Mouse (Mus musculus) midbrain, embryonic 13.5 days (tissue): ENCODE measurements around the gene S1pr5. TPM values are rescaled to one million over a fixed set of nuclear protein-coding genes. Genes with fewer than 3 reads are reported as not detected.
A peak's percentile ranks its signal among the peaks of the same experiment; 100 is the strongest.
"Not testable (repeated sequence)": the region's sequence is repeated elsewhere in the genome, so short reads cannot be mapped to it uniquely, and the experiment has no call there.

Experiments used
- ATAC-seq: fragments of 200-750 bp; cut with Nextera tagmentation; 2 replicates; pipeline ENCODE4 v1.8.0; 2017; ENCODE audit warnings: mild to moderate bottlenecking, moderate TSS enrichment, moderate library complexity
- H3K27ac ChIP-seq: fragments of 300-500 bp; sonication (generic); 2 replicates; pipeline ENCODE4 v1.5.1; 2015; ENCODE audit warnings: inconsistent platforms, mild to moderate bottlenecking, moderate library complexity
- H3K27me3 ChIP-seq: fragments of 300-500 bp; sonication (generic); 2 replicates; pipeline ENCODE4 v1.6.1; 2015; ENCODE audit warnings: mild to moderate bottlenecking, inconsistent platforms
- H3K36me3 ChIP-seq: fragments of 300-500 bp; sonication (generic); 2 replicates; pipeline ENCODE4 v1.6.1; 2015; ENCODE audit warnings: mild to moderate bottlenecking, inconsistent platforms
- H3K4me1 ChIP-seq: fragments of 300-500 bp; sonication (generic); replicated peaks from 2 replicates; pipeline ENCODE4 v1.6.1; 2015; ENCODE audit warnings: inconsistent platforms
- H3K4me2 ChIP-seq: fragments of 300-500 bp; sonication (generic); replicated peaks from 2 replicates; pipeline ENCODE4 v1.6.1; 2015; ENCODE audit warnings: moderate library complexity, mild to moderate bottlenecking, inconsistent platforms
- H3K4me3 ChIP-seq: fragments of 300-500 bp; sonication (generic); replicated peaks from 2 replicates; pipeline ENCODE4 v1.5.1; 2015; ENCODE audit warnings: mild to moderate bottlenecking, inconsistent platforms
- H3K9ac ChIP-seq: fragments of 300-500 bp; sonication (generic); replicated peaks from 2 replicates; pipeline ENCODE4 v1.6.1; 2015; ENCODE audit warnings: mild to moderate bottlenecking, inconsistent platforms
- H3K9me3 ChIP-seq: fragments of 300-500 bp; sonication (generic); 2 replicates; pipeline ENCODE4 v1.6.1; 2016; ENCODE audit warnings: mild to moderate bottlenecking, inconsistent platforms
- WGBS: fragments of 180-500 bp; shearing (Covaris S2); methylation state at CpG from one replicate; pipeline ENCODE4 v1.1.7; 2015; 5-methylcytosine and 5-hydroxymethylcytosine counted together
- polyA plus RNA-seq: library from polyadenylated mRNA; unstranded; fragments of >200 nt; fragmentation: Nextera tagmentation; extraction: Ambion mirVana; gene quantifications from 2 replicates; pipeline ENCODE4 v1.2.1, GENCODE M21; 2015

The S1pr5 gene
- polyA plus RNA-seq, 1 experiment from 2014 or later, result 1.6 TPM

DNA sequence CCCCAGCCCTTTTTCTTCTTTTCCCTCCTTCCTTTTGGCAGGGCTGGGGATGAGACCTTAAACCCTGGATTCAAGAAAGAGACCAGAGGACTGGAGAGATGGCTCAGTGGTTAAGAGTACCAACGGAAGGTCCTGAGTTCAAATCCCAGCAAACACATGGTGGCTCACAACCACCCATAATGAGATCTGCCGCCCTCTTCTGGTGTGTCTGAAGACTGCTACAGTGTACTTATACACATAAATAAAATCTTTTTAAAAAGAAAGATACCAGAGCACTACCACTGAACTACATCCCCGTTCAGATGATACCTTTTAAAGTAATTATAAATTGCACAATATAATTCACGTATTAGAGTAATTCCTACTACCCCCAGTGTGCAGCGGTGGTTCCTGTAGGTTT is 15.4 kb downstream of the S1pr5 start:
- H3K4me3 ChIP-seq, result no peak overlapping the region
- H3K4me2 ChIP-seq, result no peak overlapping the region
- no peak overlapping the region for H3K27ac ChIP-seq
- H3K9me3 ChIP-seq, result no peaks in the 10 kb centered on the region
- peaks cover 61% of the 10 kb centered on the region for H3K36me3 ChIP-seq
- H3K9ac ChIP-seq, result no peak overlapping the region
- no peak for ATAC-seq
- WGBS, result 91% methylated on average over 5 of the region's 5 CpGs
- H3K27me3 ChIP-seq, result no peaks in the 10 kb centered on the region
- peaks cover 26% of the 10 kb centered on the region for H3K4me1 ChIP-seq

DNA sequence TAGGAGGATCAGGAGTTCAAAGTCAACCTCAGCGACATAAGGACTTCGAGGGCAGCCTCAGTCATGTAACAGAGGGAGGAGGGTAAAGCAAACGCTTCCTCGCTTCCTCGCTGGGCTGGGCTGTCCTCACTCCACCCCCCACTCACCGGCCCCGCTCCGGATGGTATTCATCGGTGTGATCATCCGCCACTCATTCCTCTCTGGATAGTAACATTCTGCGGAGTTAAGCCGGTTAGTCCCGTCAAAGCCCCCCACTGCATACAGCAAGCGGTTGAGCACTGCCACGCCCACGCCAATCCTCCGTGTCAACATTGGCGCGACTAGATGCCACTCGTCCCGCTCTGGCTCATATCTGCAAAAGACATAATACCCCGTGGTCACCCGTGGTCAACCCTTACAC is 16.7 kb downstream of the S1pr5 start:
- ATAC-seq, result no peak
- 0 out of 2 replicates have a peak, but pooled peaks cover 3% of the 10 kb centered on the region for H3K27me3 ChIP-seq
- H3K9ac ChIP-seq, result no peak overlapping the region
- H3K4me2 ChIP-seq, result no peak overlapping the region
- 47% methylated on average over 23 of the region's 23 CpGs for WGBS
- H3K36me3 ChIP-seq, result peaks cover 61% of the 10 kb centered on the region
- H3K4me1 ChIP-seq, result peaks cover 21% of the 10 kb centered on the region
- H3K9me3 ChIP-seq, result no peaks in the 10 kb centered on the region
- H3K4me3 ChIP-seq, result no peak overlapping the region
- H3K27ac ChIP-seq, result no peak overlapping the region

DNA sequence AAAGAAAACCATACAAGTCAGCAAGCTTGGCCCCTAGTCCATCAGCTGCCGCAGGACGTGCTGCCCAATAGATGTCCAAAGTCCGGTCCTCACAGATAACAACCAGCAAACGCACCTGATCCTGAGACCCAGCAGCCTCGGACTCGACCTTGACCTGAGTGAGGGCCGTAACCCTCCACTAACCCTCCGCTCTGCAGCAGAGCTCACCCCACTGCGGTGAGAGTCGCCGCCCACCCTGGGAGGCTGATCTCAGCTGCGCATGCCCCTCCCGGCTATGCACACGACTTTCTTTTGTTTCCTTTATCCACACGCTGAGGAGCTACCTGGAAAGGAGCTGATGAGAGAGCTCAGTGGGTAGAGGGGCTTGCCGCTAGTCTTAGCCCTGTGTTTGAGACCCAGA is 20.9 kb downstream of the S1pr5 start:
- peaks cover 16% of the 10 kb centered on the region for H3K4me1 ChIP-seq
- H3K9ac ChIP-seq, result peak overlapping the region; percentile 30; the same call in 1 of the 2 replicates
- H3K36me3 ChIP-seq, result peaks cover 35% of the 10 kb centered on the region
- peaks cover 16% of the 10 kb centered on the region; the same call in 1 of the 2 replicates for H3K27me3 ChIP-seq
- peak; percentile 70 for ATAC-seq
- H3K4me2 ChIP-seq, result peak overlapping the region; percentile 47
- H3K27ac ChIP-seq, result peak overlapping the region; percentile 4; the same call in 1 of the 2 replicates
- no peaks in the 10 kb centered on the region for H3K9me3 ChIP-seq
- peak overlapping the region; percentile 22; the same call in 1 of the 2 replicates for H3K4me3 ChIP-seq
- 12% methylated on average over 16 of the region's 16 CpGs for WGBS

DNA sequence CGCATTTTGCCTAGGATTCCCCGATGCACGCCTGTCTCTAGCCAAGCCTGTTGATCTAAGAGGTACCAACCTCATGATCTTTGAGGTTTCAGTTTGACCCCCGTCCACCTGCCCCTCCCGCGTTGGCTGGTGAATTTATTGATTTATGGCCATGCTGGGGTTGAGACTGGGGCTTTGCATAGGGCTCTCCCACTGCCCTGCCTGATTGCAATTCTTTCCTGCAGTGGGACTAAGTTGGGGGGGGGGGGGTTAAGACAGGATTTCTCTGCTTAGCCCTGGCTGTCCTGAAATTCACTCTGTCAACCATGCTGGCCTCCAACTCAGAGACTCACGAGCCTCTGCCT is 22.9 kb downstream of the S1pr5 start:
- Histone ChIP-seq H3K27ac (no peak overlapping the region), H3K27me3 (peaks cover 16% of the 10 kb centered on the region; the same call in 1 of the 2 replicates), H3K4me2 (peak overlapping the region; percentile 32), H3K36me3 (peaks cover 15% of the 10 kb centered on the region), H3K4me3 (no peak overlapping the region), H3K4me1 (peaks cover 22% of the 10 kb centered on the region), H3K9me3 (no peaks in the 10 kb centered on the region), H3K9ac (no peak overlapping the region)
- ATAC-seq, result no peak
- 15% methylated on average over 7 of the region's 7 CpGs for WGBS

DNA sequence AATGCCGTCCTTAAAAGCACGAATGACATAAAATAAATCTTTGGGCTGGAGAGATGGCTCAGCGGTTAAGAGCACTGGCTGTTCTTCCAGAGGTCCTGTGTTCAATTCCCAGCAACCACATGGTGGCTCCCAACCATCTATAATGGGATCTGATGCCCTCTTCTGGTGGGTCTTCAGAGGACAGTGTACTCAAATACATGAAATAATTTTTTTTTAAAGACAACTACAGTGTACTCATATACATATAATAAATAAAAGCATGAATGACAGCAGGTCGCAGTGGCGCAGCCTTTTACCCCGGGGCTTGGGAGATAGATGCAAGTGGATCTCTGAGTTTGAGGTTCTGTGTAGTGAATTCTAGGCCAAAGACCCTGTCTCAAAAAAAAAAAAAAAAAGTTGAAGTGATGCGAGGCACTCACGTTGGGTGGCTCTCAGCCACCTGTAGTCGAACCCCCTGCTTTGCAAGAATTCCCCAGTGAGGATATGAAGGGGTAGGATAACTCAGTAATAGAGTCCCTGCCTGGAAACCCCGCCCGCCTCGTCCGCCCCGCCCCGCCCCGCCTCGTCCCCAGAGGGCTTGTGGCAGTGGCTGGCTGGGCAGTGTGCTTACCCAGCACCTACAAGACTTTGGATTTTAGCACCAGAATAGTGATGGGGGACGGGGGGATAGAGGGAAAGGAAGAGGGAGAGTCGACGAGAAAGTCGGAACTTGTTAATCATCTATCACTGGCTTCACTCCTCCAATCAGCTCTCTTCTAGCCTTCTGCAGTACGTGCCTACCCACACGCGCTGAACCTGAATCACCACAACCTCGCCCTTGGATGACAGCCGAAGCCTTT is 23.4 kb downstream of the S1pr5 start:
- Histone ChIP-seq H3K4me2 (peak overlapping the region; percentile 32), H3K9me3 (no peaks in the 10 kb centered on the region), H3K4me3 (no peak overlapping the region), H3K36me3 (peaks cover 10% of the 10 kb centered on the region), H3K4me1 (peaks cover 22% of the 10 kb centered on the region), H3K9ac (no peak overlapping the region), H3K27ac (no peak overlapping the region), H3K27me3 (peaks cover 16% of the 10 kb centered on the region; the same call in 1 of the 2 replicates)
- 25% methylated on average over 26 of the region's 26 CpGs for WGBS
- ATAC-seq, result no peak

DNA sequence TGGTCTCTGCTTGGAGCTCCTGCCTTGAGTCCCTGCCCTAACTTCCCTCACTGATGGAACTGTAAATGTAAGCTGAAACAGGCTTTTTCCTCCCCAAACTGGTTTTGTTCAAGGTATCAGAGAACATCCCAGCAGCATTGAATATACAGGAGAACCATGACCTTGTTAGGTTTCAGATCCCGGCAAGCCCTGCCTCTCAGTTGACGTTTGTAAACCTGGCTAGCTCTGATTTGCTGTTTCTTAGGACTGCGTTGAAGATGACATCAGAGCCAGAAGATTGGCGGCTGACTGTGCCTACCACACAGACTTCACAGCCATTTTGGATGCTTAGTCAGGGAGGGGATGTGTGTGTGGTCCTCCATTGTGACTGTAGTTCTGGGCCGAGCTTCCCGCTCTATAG is 24.3 kb downstream of the S1pr5 start:
- H3K9me3 ChIP-seq, result no peaks in the 10 kb centered on the region
- H3K4me2 ChIP-seq, result no peak overlapping the region
- ATAC-seq, result no peak
- 92% methylated on average over 6 of the region's 6 CpGs for WGBS
- H3K4me1 ChIP-seq, result peaks cover 22% of the 10 kb centered on the region
- H3K4me3 ChIP-seq, result no peak overlapping the region
- H3K9ac ChIP-seq, result no peak overlapping the region
- H3K27ac ChIP-seq, result no peak overlapping the region
- H3K27me3 ChIP-seq, result peaks cover 16% of the 10 kb centered on the region; the same call in 1 of the 2 replicates
- H3K36me3 ChIP-seq, result peaks cover under 1% of the 10 kb centered on the region; the same call in 1 of the 2 replicates

DNA sequence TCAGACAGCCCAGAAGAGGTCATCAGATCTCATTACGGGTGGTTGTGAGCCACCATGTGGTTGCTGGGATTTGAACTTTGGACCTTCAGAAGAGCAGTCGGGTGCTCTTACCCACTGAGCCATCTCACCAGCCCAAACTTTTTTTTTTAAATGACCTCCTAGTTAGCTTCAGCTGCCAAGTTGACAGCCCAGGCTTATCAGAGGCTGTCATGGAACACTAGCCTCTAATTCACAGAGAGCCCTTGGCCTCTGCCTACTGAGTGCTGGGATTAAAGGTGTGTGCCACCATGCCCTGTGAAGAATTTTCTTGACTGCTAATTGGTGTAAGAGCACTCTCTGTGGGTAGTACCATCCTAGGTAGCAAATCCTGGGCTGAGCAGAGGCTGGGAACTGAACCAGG is 24.8 kb downstream of the S1pr5 start:
- not testable (repeated sequence) for H3K27ac ChIP-seq, H3K9ac ChIP-seq, ATAC-seq, H3K4me3 ChIP-seq, H3K4me2 ChIP-seq, H3K9me3 ChIP-seq, H3K36me3 ChIP-seq
- Histone ChIP-seq H3K4me1 (peaks cover 22% of the 10 kb centered on the region), H3K27me3 (peaks cover 16% of the 10 kb centered on the region; the same call in 1 of the 2 replicates)
- 96% methylated on average over 2 of the region's 2 CpGs for WGBS

DNA sequence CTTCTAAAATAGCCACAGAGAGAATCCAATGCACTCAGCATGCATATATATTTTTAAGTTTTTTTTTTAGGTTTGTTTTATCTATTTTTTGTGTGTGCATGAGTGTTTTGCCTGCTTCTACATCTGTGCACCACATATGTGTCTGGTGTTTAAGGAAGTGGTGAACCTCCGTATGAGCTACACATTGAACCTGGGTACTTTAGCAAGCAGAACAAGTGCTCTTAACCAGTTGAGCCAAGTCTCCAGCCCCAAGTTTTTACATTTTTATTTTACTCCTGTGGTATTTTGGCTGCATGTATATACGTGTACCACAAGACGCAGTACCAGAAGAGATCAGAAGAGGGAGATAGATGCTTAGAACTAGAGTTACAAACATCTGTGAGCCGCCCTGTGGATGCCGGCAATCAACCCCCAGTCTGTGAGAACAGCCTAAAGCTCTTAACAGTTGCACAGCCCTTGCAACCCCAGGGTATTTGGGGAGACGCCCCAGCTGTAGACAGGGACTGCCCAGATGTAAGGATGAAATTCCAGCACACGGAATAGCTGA is 26.8 kb downstream of the S1pr5 start:
- H3K27ac ChIP-seq, result no peak overlapping the region
- 18% methylated on average over 7 of the region's 7 CpGs for WGBS

DNA sequence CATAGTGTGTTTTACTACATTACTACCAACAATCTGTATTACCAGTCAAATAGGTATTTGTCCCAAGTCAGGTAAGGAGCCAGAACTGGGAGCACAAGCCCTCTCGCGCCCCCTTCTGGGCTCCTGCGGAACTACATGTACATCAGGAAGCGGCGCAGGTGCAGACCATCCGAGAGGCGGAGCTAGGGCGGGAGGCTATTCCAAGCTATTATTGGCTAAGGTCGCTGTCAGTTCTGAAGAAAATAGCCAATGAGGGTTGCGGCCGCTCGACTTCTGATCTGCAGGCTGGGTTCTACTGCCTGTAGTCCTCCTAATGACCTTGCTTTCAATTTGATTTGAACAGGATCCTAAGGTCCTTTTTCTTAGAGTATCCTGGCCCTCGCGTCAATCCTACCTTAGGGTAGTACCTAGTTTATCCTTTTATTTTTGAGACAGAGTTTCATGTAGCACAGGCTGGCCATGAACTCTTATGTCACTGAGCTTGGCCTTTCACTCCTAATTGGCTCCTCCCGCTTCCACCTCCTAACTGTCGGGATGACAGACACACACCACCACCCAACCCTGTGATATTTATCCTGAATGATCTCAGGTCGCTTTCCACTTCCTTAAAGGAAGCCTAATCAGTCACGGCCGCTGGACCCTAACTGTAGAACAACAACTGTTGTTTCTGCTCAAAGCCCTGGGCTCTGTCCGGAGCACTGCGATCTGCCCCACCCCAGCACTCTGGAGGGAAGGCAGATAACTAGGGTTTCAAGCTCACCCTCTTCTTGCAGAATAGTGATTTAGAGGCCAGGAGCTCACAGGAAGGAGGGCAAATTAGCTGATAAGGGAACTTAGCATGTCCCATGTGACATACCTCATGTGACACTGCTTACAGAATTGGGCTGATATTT is 27.5 kb downstream of the S1pr5 start:
- Histone ChIP-seq H3K4me3 (peak overlapping the region; percentile 31), H3K4me2 (peak overlapping the region; percentile 50), H3K36me3 (no peaks in the 10 kb centered on the region), H3K27me3 (peaks cover 8% of the 10 kb centered on the region; the same call in 1 of the 2 replicates), H3K9ac (no peak overlapping the region), H3K4me1 (peaks cover 20% of the 10 kb centered on the region), H3K27ac (no peak overlapping the region), H3K9me3 (no peaks in the 10 kb centered on the region)
- WGBS, result 15% methylated on average over 21 of the region's 21 CpGs
- ATAC-seq, result peak; percentile 90

More for the DNA sequence above, 26.8 kb downstream of the S1pr5 start:
- Histone ChIP-seq H3K36me3 (no peaks in the 10 kb centered on the region), H3K9ac (no peak overlapping the region), H3K27me3 (peaks cover 13% of the 10 kb centered on the region; the same call in 1 of the 2 replicates), H3K4me2 (no peak overlapping the region), H3K9me3 (no peaks in the 10 kb centered on the region), H3K4me1 (peaks cover 17% of the 10 kb centered on the region), H3K4me3 (no peak overlapping the region)
- no peak for ATAC-seq

DNA sequence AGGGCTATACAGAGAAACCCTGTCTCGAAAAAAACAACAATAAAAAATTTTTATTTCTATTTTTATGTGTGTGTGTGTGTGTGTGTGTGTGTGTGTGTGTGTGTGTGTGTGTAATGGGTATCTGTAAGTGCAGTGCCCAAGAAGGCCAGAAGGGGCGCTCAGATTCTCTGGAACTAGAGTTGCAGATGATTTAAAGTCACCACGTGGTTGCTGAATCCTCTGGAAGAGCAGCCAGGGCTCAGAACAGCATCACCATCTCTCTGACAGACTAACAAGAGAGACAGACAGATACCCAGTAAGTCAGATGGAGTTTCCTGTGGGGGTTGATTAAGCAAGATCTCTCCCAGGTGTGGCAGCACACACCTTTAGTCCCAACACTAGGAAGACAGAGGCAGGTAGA is 28.4 kb downstream of the S1pr5 start:
- Histone ChIP-seq H3K27me3 (peaks cover under 1% of the 10 kb centered on the region; the same call in 1 of the 2 replicates), H3K4me3 (no peak overlapping the region), H3K4me1 (peaks cover 14% of the 10 kb centered on the region), H3K27ac (no peak overlapping the region), H3K9me3 (no peaks in the 10 kb centered on the region), H3K36me3 (no peaks in the 10 kb centered on the region), H3K9ac (no peak overlapping the region), H3K4me2 (no peak overlapping the region)
- ATAC-seq, result no peak
- WGBS, result 63% methylated on average over 3 of the region's 3 CpGs

DNA sequence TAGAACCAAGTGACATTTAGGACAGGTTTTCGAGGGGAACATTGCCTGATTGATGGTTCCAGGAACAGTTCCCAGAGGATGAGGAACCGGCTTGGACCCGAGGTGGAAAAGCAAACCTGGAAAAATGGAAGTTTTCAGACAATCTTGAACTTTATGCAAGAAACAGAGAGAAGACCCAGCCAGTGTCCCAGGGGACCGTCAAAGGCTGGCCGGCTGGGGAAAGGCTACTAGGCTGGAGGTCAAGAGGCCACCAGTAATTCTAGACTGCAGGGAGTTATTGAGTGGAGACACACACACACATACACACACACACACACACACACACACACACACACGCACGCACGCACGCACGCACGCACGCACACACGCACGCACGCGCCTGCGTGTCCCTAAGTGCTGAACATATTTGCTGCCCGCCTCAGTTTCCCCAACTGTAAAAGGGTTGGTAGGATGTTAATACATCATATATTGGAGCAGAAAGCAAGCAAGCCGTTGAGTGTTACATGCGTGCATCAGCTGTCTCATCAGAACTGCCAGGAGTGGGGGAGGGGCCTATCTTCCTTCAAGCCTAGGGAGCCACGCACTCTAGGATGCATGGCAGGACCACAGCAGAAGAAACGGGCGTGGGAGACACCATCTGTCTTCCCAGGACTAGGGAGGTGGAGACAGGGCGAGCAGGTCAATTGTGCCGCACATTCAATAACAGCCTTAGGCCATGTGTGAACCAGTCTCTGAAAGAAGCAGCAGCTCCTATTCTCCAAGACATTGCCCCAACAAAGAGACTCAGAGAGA is 32.0 kb downstream of the S1pr5 start:
- no peak; the same call in 1 of the 2 replicates for ATAC-seq

More for the DNA sequence above, 32.0 kb downstream of the S1pr5 start:
- H3K4me2 ChIP-seq, result no peak overlapping the region
- peaks cover 14% of the 10 kb centered on the region for H3K4me1 ChIP-seq
- no peaks in the 10 kb centered on the region for H3K27me3 ChIP-seq
- H3K4me3 ChIP-seq, result no peak overlapping the region
- peaks cover 11% of the 10 kb centered on the region for H3K36me3 ChIP-seq
- H3K27ac ChIP-seq, result no peak overlapping the region
- 70% methylated on average over 25 of the region's 25 CpGs for WGBS
- H3K9ac ChIP-seq, result no peak overlapping the region
- no peaks in the 10 kb centered on the region for H3K9me3 ChIP-seq
